Mouse (Mus musculus): ENCODE data around the gene Zic5. TPM values are rescaled to one million over a fixed set of nuclear protein-coding genes. Genes with fewer than 3 reads are reported as not detected.

Gene Zic5
- total RNA-seq, 2 experiments from 2014 or later, result 3.9 to 4.4 TPM

- Histone ChIP-seq H3K4me3 (peak overlapping the region; percentile 57), H3K27ac (peak overlapping the region; percentile 77)
- no peak for TF ChIP-seq CTCF (conservative IDR thresholded peaks at IDR 0.05)
- DNase-seq (ENCODE audit: low spot score in 2 of 2), result no peak
Measured at GRCm38 (mm10) chr14:122477261-122477671, 11.8 kb upstream of the Zic5 start.

- H3K27ac ChIP-seq, result peak overlapping the region; percentile 77
- DNase-seq (ENCODE audit: low spot score in 2 of 2), result no peak
- H3K4me3 ChIP-seq, result peak overlapping the region; percentile 57
- TF ChIP-seq CTCF (conservative IDR thresholded peaks at IDR 0.05), result no peak
Measured at GRCm38 (mm10) chr14:122476822-122477215, 11.3 kb upstream of the Zic5 start.

GRCm38 (mm10) chr14:122476041-122476821, 10.8 kb upstream of the Zic5 start:
- TF ChIP-seq CTCF (conservative IDR thresholded peaks at IDR 0.05), result no peak
- peak overlapping the region; percentile 57 for H3K4me3 ChIP-seq
- no peak for DNase-seq (ENCODE audit: low spot score in 2 of 2)
- H3K27ac ChIP-seq, result peak overlapping the region; percentile 86

- no peak for TF ChIP-seq CTCF (conservative IDR thresholded peaks at IDR 0.05)
- H3K27ac ChIP-seq, result peak overlapping the region; percentile 86
- H3K4me3 ChIP-seq, result peak overlapping the region; percentile 57
- no peak for DNase-seq (ENCODE audit: low spot score in 2 of 2)
Measured at GRCm38 (mm10) chr14:122475557-122476040, 10.1 kb upstream of the Zic5 start.

- DNase-seq (ENCODE audit: low spot score in 2 of 2), result peak; percentile 44 to 53
- TF ChIP-seq CTCF (conservative IDR thresholded peaks at IDR 0.05), result no peak
- peak within 1 kb of the TSS; percentile 60 for H3K4me3 ChIP-seq
- H3K27ac ChIP-seq, result peak within 1 kb of the TSS; percentile 86
Measured at GRCm38 (mm10) chr14:122474891-122475556, 9.5 kb upstream of the Zic5 start, which contains the start of gene Zic2. TSS of gene Zic2 (plus strand) at chr14:122475435.

- peak in 1 of 2 experiments; percentile 36 for DNase-seq (ENCODE audit: low spot score in 2 of 2)
- Histone ChIP-seq H3K4me3 (peak overlapping the region; percentile 60), H3K27ac (peak overlapping the region; percentile 86)
- no peak for TF ChIP-seq CTCF (conservative IDR thresholded peaks at IDR 0.05)
Measured at GRCm38 (mm10) chr14:122474041-122474890, 8.8 kb upstream of the Zic5 start.

- peak overlapping the region; percentile 60 for H3K4me3 ChIP-seq
- peak in 1 of 2 experiments; percentile 7 for DNase-seq (ENCODE audit: low spot score in 2 of 2)
- no peak for TF ChIP-seq CTCF (conservative IDR thresholded peaks at IDR 0.05)
- H3K27ac ChIP-seq, result peak overlapping the region; percentile 79
Measured at GRCm38 (mm10) chr14:122473211-122473751, 7.8 kb upstream of the Zic5 start.

GRCm38 (mm10) chr14:122472647-122473046, 7.2 kb upstream of the Zic5 start:
- no peak for TF ChIP-seq CTCF (conservative IDR thresholded peaks at IDR 0.05)
- Histone ChIP-seq H3K4me3 (peak overlapping the region; percentile 24; the same call in 1 of the 2 replicates), H3K27ac (peak overlapping the region; percentile 65; the same call in 1 of the 2 replicates)
- DNase-seq (ENCODE audit: low spot score in 2 of 2), result peak in 1 of 2 experiments; percentile 4

GRCm38 (mm10) chr14:122472161-122472560, 6.7 kb upstream of the Zic5 start:
- DNase-seq (ENCODE audit: low spot score in 2 of 2), result peak in 1 of 2 experiments; percentile 4
- no peak for TF ChIP-seq CTCF (conservative IDR thresholded peaks at IDR 0.05)
- Histone ChIP-seq H3K27ac (peak overlapping the region; percentile 65; the same call in 1 of the 2 replicates), H3K4me3 (peak overlapping the region; percentile 24; the same call in 1 of the 2 replicates)

- no peak for TF ChIP-seq CTCF (conservative IDR thresholded peaks at IDR 0.05)
- Histone ChIP-seq H3K27ac (peak overlapping the region; percentile 57; the same call in 1 of the 2 replicates), H3K4me3 (no peak overlapping the region; the same call in 1 of the 2 replicates)
- DNase-seq (ENCODE audit: low spot score in 2 of 2), result peak in 1 of 2 experiments; percentile 6
Measured at GRCm38 (mm10) chr14:122471449-122472085, 6.1 kb upstream of the Zic5 start.

GRCm38 (mm10) chr14:122468971-122469755, 3.7 kb upstream of the Zic5 start:
- no peak for TF ChIP-seq CTCF (conservative IDR thresholded peaks at IDR 0.05)
- peak in 1 of 2 experiments; percentile 8 for DNase-seq (ENCODE audit: low spot score in 2 of 2)
- H3K4me3 ChIP-seq, result peak overlapping the region; percentile 6; the same call in 1 of the 2 replicates
- peak overlapping the region; percentile 67 for H3K27ac ChIP-seq

All from layer of hippocampus, adult 2 months (tissue).